Mouse (Mus musculus): ENCODE results near the gene Ptprd.

DNA sequence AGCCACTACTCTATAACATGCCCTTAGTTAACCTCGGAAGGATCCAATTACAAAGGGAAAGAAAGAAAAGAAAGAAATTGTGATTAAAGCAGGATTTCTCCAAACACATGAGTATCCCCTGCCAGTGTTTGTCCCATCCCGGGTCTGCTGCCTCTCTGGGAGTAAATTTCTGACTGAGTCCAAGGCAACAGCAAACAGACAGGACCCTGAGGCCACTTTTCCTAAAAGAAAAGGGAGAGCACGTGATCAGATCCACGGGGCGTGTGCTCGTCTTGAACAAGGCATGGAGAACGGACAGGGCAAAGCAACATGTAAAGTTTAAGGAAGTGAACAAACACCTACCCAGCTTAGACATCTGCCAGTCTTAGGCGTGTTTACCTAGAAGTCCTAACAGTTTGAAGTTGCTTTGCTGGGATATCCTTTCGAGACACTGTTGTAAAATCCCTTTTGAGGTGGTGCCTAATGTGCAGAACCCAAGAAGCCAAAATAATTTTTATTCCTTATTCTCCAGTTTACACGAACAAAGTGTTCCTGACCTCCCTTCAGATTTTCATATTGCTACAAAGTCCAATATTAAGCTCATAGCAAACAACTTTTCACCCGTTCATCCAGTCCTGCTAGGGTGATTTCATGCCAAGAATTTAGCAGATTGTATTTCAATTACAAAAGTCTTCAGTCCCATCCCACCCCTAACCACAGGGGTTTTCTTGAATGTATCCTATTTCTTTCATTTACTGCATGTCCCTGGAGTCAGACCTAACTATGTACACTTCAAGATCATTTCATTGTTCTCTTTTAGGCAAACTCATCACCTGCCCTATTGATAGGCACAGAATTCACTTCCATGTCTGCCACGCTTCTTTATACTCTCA, 1921.9 kb downstream of the Ptprd start:
- TF ChIP-seq POLR2A (IDR thresholded peaks at IDR 0.05; ENCODE audit: borderline replicate concordance, insufficient read depth, low read length) (no peak), CTCF (IDR thresholded peaks at IDR 0.05; ENCODE audit: borderline replicate concordance, insufficient read depth, low read depth, low read length) (no peak)
